Mouse (Mus musculus) left cerebral cortex, adult 2 months (tissue): ENCODE results near the gene 1110057P08Rik. TPM values are rescaled to one million over a fixed set of nuclear protein-coding genes. Genes with fewer than 3 reads are reported as not detected.
"Not testable (repeated sequence)": the region's sequence is repeated elsewhere in the genome, so short reads cannot be mapped to it uniquely, and the experiment has no call there.

Source experiments
- DNase-seq, 2 experiments: peaks; one replicate each; pipeline ENCODE4 v3.0.0; 2021 to 2022; ENCODE audit warnings: low spot score in 2 of 2, mixed read lengths in 1 of 2; ENCODE audit errors: extremely low spot score in 1 of 2
- H3K27ac ChIP-seq: fragments of 200-600 bp; 2 replicates; pipeline ENCODE4 v1.8.1; 2022
- H3K4me3 ChIP-seq: fragments of 200-600 bp; 2 replicates; pipeline ENCODE4 v1.8.1; 2022
- CTCF ChIP-seq: fragments of 200-600 bp; IDR thresholded peaks from 2 replicates; pipeline ENCODE4 v1.8.1; 2022; ENCODE audit warnings: antibody characterized with exemption, mild to moderate bottlenecking, moderate library complexity
- intact Hi-C: fragments of 180-260 bp; cut with DNase I; formaldehyde crosslinking; loops from one replicate; pipeline ENCODE4 v1.15.1; 2025
- long read RNA-seq, 2 experiments: library from polyadenylated mRNA; stranded (forward); transcript quantifications; one replicate each; pipeline ENCODE4 v2.0.0; 2021; ENCODE audit warnings: borderline mapping rate in 2 of 2
- total RNA-seq, 2 experiments: library from RNA; stranded (reverse); gene quantifications; 2 replicates each; pipeline ENCODE4 v1.2.3; 2021

The 1110057P08Rik gene
- total RNA-seq, result not detected
- long read RNA-seq, experiment 1, result 0 reads
- long read RNA-seq, experiment 2, result 0 reads

DNA sequence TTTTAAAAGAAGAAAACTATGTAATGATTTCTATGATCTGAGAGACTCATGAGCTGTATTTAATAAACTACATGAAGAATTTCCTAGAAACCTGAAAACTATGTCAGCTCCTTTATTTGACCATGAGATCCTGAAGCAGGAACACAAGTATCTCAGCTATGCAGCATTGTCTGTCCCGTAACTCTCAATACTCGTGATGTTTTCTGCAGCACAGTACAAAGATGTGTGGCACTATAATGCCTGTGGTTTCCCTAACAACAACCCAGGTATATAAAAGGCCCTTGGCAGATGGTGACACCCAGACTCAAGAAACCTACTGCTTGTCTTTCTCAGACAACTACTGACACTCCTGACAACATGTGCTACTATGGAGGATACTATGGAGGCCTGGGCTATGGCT is at the start of gene 1110057P08Rik:
Gene 1110057P08Rik, plus strand, starts transcription at position 301 of the 400 bp plus-strand sequence.
- Histone ChIP-seq H3K4me3 (no peak within 1 kb of the TSS), H3K27ac (no peak within 1 kb of the TSS)
- TF ChIP-seq CTCF, result no peak
- no peak for DNase-seq
- intact Hi-C loops, result no loop called here

DNA sequence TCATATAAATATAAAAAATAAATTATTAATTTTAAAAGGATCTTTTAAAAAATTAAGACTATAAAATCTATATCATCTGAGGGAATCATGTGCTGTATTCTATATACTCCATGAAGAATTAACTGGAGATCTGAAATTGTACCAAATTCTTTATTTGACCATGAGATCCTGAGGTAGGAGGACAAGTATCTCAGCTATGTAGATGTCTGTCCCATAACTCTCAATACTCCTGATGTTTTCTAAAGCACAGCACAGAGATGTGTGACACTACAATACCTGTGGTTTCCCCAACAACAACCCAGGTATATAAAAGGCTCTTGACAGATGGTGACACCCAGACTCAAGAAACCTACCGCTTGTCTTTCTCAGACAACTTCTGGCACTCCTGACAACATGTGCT is 34.0 kb upstream of the 1110057P08Rik start, which contains the start of gene Gm6358:
Gene Gm6358, plus strand, starts transcription at position 301 of the 400 bp plus-strand sequence.
- no peak for TF ChIP-seq CTCF
- DNase-seq, result no peak
- intact Hi-C loops, result no loop called here
- no peak within 1 kb of the TSS for H3K27ac ChIP-seq
- no peak within 1 kb of the TSS for H3K4me3 ChIP-seq

DNA sequence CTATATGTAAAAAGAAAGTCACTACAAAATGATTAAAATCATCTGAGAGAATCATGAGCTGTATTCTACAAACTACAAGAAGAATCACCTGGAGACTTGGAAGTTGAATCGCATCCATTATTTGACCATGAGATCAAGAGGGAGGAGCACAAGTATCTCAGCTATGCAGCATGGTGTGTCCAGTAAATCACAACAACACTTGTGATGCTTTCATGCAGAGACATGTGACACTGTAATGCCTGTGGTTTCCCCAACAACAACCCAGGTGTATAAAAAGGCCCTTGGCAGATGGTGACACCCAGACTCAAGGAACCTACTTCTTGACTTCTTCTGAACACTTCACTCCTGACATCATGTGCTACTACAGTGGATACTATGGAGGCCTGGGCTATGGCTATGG is 23.7 kb upstream of the 1110057P08Rik start, which contains the start of gene Gm10061:
Gene Gm10061, plus strand, starts transcription at position 301 of the 400 bp plus-strand sequence.
- Histone ChIP-seq H3K4me3 (no peak within 1 kb of the TSS), H3K27ac (no peak within 1 kb of the TSS)
- TF ChIP-seq CTCF, result no peak
- DNase-seq, result no peak
- intact Hi-C loops, result no loop called here

- no peak for TF ChIP-seq CTCF
- intact Hi-C loops, result no loop called here
- H3K27ac ChIP-seq, result no peak within 1 kb of the TSS
- no peak within 1 kb of the TSS for H3K4me3 ChIP-seq
- DNase-seq, result no peak
Measured at GRCm38 (mm10) chr16:89157652-89158051, 16.9 kb upstream of the 1110057P08Rik start, which contains the start of gene Gm9789. Gene Gm9789 (plus strand): TSS chr16:89157952.

DNA sequence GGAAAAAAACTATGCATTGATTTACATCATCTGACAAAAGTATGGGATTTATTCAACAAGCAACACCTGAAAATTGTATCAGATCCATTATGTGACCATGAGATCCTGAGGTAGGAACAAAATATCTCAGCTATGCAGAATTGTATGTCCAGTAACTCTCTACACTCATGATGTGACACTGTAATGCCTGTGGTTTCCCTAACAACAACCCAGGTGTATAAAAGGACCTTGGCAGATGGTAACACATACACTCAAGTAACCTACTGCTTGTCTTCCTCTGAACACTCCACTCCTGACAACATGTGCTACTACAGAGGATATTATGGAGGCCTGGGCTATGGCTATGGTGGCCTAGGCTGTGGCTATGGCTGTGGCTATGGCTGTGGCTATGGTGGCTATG is 5.3 kb upstream of the 1110057P08Rik start, which contains the start of gene Gm7735:
Gene Gm7735, plus strand, starts transcription at position 301 of the 400 bp plus-strand sequence.
- DNase-seq, intact Hi-C loops, H3K4me3 ChIP-seq, H3K27ac ChIP-seq: not testable (repeated sequence)

DNA sequence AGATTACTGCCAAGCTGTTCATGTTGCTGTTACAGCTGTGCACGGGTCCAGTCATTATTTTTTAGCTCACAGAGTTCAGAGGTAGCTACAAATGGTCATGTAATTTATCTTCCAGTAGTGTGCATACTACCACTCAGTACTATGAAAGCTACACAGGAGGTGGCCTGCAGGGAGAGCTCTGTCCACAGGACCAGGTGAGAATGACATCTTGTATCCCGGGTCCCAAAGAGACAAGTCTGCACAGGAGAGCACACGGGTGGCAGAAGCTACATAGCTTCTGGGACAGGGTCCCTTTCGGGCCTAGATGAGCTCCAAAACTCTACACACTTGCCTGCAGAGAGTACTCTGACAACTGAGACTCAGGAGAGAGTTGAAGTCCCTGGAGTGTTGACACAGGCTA is 14.1 kb downstream of the 1110057P08Rik start:
- H3K27ac ChIP-seq, result no peak overlapping the region
- no peak for DNase-seq
- TF ChIP-seq CTCF, result no peak
- intact Hi-C loops, result no loop called here
- no peak overlapping the region for H3K4me3 ChIP-seq

- H3K4me3 ChIP-seq, result no peak within 1 kb of the TSS
- DNase-seq, result no peak
Measured at GRCm38 (mm10) chr16:89205561-89205960, 31.0 kb downstream of the 1110057P08Rik start, which contains the start of gene Krtap20-2. Gene Krtap20-2 (plus strand): TSS chr16:89205861.

More at GRCm38 (mm10) chr16:89205561-89205960, 31.0 kb downstream of the 1110057P08Rik start, which contains the start of gene Krtap20-2:
- intact Hi-C loops, result no loop called here
- TF ChIP-seq CTCF, result no peak
- H3K27ac ChIP-seq, result no peak within 1 kb of the TSS

Other genes with a start within 250 kb of the 1110057P08Rik start
- gene Krtap19-9b, start 242.5 kb upstream of the 1110057P08Rik start, total RNA-seq, result not detected
- not detected for gene Krtap16-3, start 211.9 kb upstream of the 1110057P08Rik start, total RNA-seq
- not detected for gene Krtap22-2, start 164.0 kb upstream of the 1110057P08Rik start, total RNA-seq
- not detected for gene Gm10229, start 159.5 kb upstream of the 1110057P08Rik start, total RNA-seq
- not detected for gene Krtap6-1, start 143.0 kb upstream of the 1110057P08Rik start, total RNA-seq
- gene Gm10228, start 133.3 kb upstream of the 1110057P08Rik start, total RNA-seq, result not detected
- not detected for gene Krtap6-5, start 126.9 kb upstream of the 1110057P08Rik start, total RNA-seq
- not detected for gene 1110025L11Rik, start 110.7 kb upstream of the 1110057P08Rik start, total RNA-seq
- gene Krtap6-3, start 90.7 kb upstream of the 1110057P08Rik start, total RNA-seq, result not detected
- gene Gm6358, start 33.9 kb upstream of the 1110057P08Rik start, total RNA-seq, result not detected
- not detected for gene Gm10061, start 23.6 kb upstream of the 1110057P08Rik start, total RNA-seq
- not detected for gene Gm9789, start 16.8 kb upstream of the 1110057P08Rik start, total RNA-seq
- not detected for gene Gm7735, start 5.2 kb upstream of the 1110057P08Rik start, total RNA-seq
- gene Krtap20-2, start 31.1 kb downstream of the 1110057P08Rik start, total RNA-seq, result not detected
- gene Krtap21-1, start 229.1 kb downstream of the 1110057P08Rik start, total RNA-seq, result not detected
- not detected for gene Krtap6-2, start 245.4 kb downstream of the 1110057P08Rik start, total RNA-seq